In genomic region chr11:119389851-119390270, GRCm38 (mm10) we compare ENCODE assay signal across 8 mouse cellular contexts. TPM values are rescaled to one million over a fixed set of nuclear protein-coding genes. Genes with fewer than 3 reads are reported as not detected.
A peak's percentile ranks its signal among the peaks of the same experiment; 100 is the strongest.
DNase-seq lines count a peak whose midpoint lies in the region; ATAC-seq lines count a peak whose summit lies in the region.

No protein-coding gene starts in this region.

- intact Hi-C loops in left cerebral cortex, postnatal 36 days (cut with DNase I) = no loop called here

- ATAC-seq in inflammation-experienced regulatory T-cells, adult 6 months = no peak

- DNase-seq in adipocyte (ENCODE audit: low spot score) = peak; percentile 85
- DNase-seq in cerebellum, postnatal 14 days = peak; percentile 76 to 82
- DNase-seq in frontal cortex, postnatal 36 days (ENCODE audit: low spot score in 2 of 2) = peak; percentile 33 to 52
- DNase-seq in hindlimb bud, embryonic 11.5 days (ENCODE audit: extremely low spot score, low read depth, low spot score) = peak; percentile 44
- peak; percentile 39 to 52 for DNase-seq in left cerebral cortex, postnatal 36 days (ENCODE audit: low spot score in 2 of 2)
- DNase-seq in mesoderm, embryonic 11.5 days (ENCODE audit: low read depth, low spot score) = peak; percentile 78
- peak; percentile 5 to 20 for DNase-seq in right cerebral cortex, postnatal 36 days (ENCODE audit: low spot score in 2 of 2)

RNA-seq across cellular contexts. Expression of gene Rnf213, which starts 3.0 kb away (rescaled TPM):
- 1 to 10 TPM; 2.8 to 3.0 TPM for total RNA-seq in left cerebral cortex, postnatal 36 days (2021)
- polyA plus RNA-seq in inflammation-experienced regulatory T-cells, adult 6 months (2017; shearing (Covaris generic)) = 10 to 100 TPM; 33.9 to 48.2 (median 43.3) TPM

RNA-seq across cellular contexts. Expression of gene Slc26a11, which starts 34.5 kb away (rescaled TPM):
- total RNA-seq in left cerebral cortex, postnatal 36 days (2021) = 1 to 10 TPM; 3.5 to 4.3 TPM
- 10 to 100 TPM; 13.3 to 31.3 (median 23.4) TPM for polyA plus RNA-seq in inflammation-experienced regulatory T-cells, adult 6 months (2017; shearing (Covaris generic))

RNA-seq across cellular contexts. Expression of gene Sgsh, which starts 34.5 kb away (rescaled TPM):
- total RNA-seq in left cerebral cortex, postnatal 36 days (2021) = 1 to 10 TPM; 4.3 to 4.7 TPM
- polyA plus RNA-seq in inflammation-experienced regulatory T-cells, adult 6 months (2017; shearing (Covaris generic)) = 10 to 100 TPM in 2 of 3 experiments, 1 to 10 TPM in 1; 7.9 to 16.6 (median 11.9) TPM

Comparison
In these comparisons a context has a peak if more than half of its experiments do, and no peak if none do; other contexts are left out.
1. DNase-seq: peak in every context shown above with its lines; median percentile 85 in adipocyte; 79 in cerebellum, postnatal 14 days; 78 in mesoderm, embryonic 11.5 days; 46 in left cerebral cortex, postnatal 36 days; 44 in hindlimb bud, embryonic 11.5 days; 42 in frontal cortex, postnatal 36 days; 12 in right cerebral cortex, postnatal 36 days.